Mouse (Mus musculus): ENCODE data around the gene Crk. TPM values are rescaled to one million over a fixed set of nuclear protein-coding genes. Genes with fewer than 3 reads are reported as not detected.

Crk gene
- total and polyA plus RNA-seq, 2 experiments = 47.7 to 50.5 TPM

- peak overlapping the region; percentile 68 for H3K9ac ChIP-seq (ENCODE audit: low read depth, low read length)
- H3K4me1 ChIP-seq (ENCODE audit: control insufficient read depth, insufficient read depth, low read length) = peaks cover 30% of the 10 kb centered on the region
- H3K27me3 ChIP-seq (ENCODE audit: control insufficient read depth, insufficient read depth, low read length) = no peaks in the 10 kb centered on the region
- peak overlapping the region; percentile 75 for H3K4me3 ChIP-seq (ENCODE audit: insufficient read depth, low read depth, low read length)
- H3K36me3 ChIP-seq (ENCODE audit: control insufficient read depth, insufficient read depth, low read length) = no peaks in the 10 kb centered on the region
- TF ChIP-seq CTCF (IDR thresholded peaks at IDR 0.05; ENCODE audit: low read depth, low read length) (no peak), POLR2A (IDR thresholded peaks at IDR 0.05; ENCODE audit: extremely low read depth, insufficient read depth, low read length) (no peak)
- peak; percentile 58 for DNase-seq (ENCODE audit: extremely low read depth, low read depth, low spot score)
- 3% methylated on average over 45 of the region's 45 CpGs for WGBS
- peak overlapping the region; percentile 63 for H3K27ac ChIP-seq (replicated peaks; ENCODE audit: insufficient read depth, low read depth, low read length)
- H3K79me2 ChIP-seq (ENCODE audit: control insufficient read depth, insufficient read depth, low read length) = peaks cover 9% of the 10 kb centered on the region
Measured at GRCm38 (mm10) chr11:75653781-75654470, 25.1 kb upstream of the Crk start.

DNA sequence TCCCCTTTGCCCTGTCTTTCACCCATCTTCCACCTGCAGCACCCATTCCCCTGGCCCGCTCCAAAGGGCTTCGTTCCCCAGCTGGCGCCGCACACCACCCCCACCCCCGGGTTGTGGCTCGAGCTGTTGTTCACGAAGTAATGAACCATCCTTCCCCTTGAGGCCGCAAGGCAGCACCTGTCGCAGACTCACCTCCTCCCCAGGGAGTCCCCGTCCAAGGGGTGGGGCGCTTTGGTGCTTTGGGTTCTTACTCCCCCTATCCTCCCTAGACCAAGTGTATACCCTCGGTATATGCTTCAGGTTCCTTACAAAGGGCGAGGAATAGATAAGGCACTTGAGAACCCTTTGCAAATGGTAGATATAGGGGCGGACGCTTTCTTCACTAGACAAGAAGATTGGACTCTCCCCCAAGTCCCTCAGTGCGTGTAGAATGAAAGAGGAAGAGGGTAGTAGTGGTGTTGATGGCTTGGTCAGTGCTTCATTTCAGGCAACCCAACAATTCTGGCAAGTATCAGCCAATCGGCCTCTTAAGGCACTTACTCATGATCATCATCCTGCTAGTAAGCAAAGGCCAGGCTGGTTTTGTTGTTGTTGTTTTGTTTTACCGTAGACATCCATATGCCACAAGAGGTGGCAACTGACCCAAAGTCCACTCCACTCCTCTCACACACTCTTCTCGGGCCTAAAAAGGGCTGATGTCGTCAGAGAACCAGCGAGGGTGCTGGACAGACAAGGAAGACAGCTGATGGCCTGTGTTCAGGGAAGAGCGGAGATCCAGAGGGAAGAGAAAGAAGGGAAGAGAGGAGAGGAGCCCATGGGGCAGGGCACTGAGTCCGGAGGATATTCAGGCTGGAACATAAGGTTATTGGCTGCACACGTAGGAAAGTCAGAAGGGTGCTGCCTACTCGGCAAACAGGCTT is 24.3 kb upstream of the Crk start:
- Histone ChIP-seq H3K36me3 (ENCODE audit: control insufficient read depth, insufficient read depth, low read length) (no peaks in the 10 kb centered on the region), H3K27ac (replicated peaks; ENCODE audit: insufficient read depth, low read depth, low read length) (peak overlapping the region; percentile 84), H3K4me1 (ENCODE audit: control insufficient read depth, insufficient read depth, low read length) (peaks cover 35% of the 10 kb centered on the region), H3K79me2 (ENCODE audit: control insufficient read depth, insufficient read depth, low read length) (peaks cover 9% of the 10 kb centered on the region), H3K27me3 (ENCODE audit: control insufficient read depth, insufficient read depth, low read length) (no peaks in the 10 kb centered on the region), H3K4me3 (ENCODE audit: insufficient read depth, low read depth, low read length) (peak overlapping the region; percentile 75; the same call in 1 of the 2 replicates), H3K9ac (ENCODE audit: low read depth, low read length) (peak overlapping the region; percentile 85; the same call in 1 of the 2 replicates)
- WGBS = 43% methylated on average over 25 of the region's 25 CpGs
- no peak for TF ChIP-seq POLR2A (IDR thresholded peaks at IDR 0.05; ENCODE audit: extremely low read depth, insufficient read depth, low read length)
- TF ChIP-seq CTCF (IDR thresholded peaks at IDR 0.05; ENCODE audit: low read depth, low read length) = no peak
- no peak for DNase-seq (ENCODE audit: extremely low read depth, low read depth, low spot score)

- peaks cover 43% of the 10 kb centered on the region for H3K4me1 ChIP-seq (ENCODE audit: control insufficient read depth, insufficient read depth, low read length)
- peak; percentile 52 for DNase-seq (ENCODE audit: extremely low read depth, low read depth, low spot score)
- H3K79me2 ChIP-seq (ENCODE audit: control insufficient read depth, insufficient read depth, low read length) = peaks cover 9% of the 10 kb centered on the region
- TF ChIP-seq POLR2A (IDR thresholded peaks at IDR 0.05; ENCODE audit: extremely low read depth, insufficient read depth, low read length) (0 out of 2 replicates have a peak, but pooled peaks have one; percentile 29), CTCF (IDR thresholded peaks at IDR 0.05; ENCODE audit: low read depth, low read length) (no peak)
- H3K27ac ChIP-seq (replicated peaks; ENCODE audit: insufficient read depth, low read depth, low read length) = peak overlapping the region; percentile 84
- 2% methylated on average over 78 of the region's 78 CpGs for WGBS
- H3K4me3 ChIP-seq (ENCODE audit: insufficient read depth, low read depth, low read length) = peak overlapping the region; percentile 89
- H3K36me3 ChIP-seq (ENCODE audit: control insufficient read depth, insufficient read depth, low read length) = no peaks in the 10 kb centered on the region
- peak overlapping the region; percentile 85 for H3K9ac ChIP-seq (ENCODE audit: low read depth, low read length)
- no peaks in the 10 kb centered on the region for H3K27me3 ChIP-seq (ENCODE audit: control insufficient read depth, insufficient read depth, low read length)
Measured at GRCm38 (mm10) chr11:75655621-75656545, 23.2 kb upstream of the Crk start.

DNA sequence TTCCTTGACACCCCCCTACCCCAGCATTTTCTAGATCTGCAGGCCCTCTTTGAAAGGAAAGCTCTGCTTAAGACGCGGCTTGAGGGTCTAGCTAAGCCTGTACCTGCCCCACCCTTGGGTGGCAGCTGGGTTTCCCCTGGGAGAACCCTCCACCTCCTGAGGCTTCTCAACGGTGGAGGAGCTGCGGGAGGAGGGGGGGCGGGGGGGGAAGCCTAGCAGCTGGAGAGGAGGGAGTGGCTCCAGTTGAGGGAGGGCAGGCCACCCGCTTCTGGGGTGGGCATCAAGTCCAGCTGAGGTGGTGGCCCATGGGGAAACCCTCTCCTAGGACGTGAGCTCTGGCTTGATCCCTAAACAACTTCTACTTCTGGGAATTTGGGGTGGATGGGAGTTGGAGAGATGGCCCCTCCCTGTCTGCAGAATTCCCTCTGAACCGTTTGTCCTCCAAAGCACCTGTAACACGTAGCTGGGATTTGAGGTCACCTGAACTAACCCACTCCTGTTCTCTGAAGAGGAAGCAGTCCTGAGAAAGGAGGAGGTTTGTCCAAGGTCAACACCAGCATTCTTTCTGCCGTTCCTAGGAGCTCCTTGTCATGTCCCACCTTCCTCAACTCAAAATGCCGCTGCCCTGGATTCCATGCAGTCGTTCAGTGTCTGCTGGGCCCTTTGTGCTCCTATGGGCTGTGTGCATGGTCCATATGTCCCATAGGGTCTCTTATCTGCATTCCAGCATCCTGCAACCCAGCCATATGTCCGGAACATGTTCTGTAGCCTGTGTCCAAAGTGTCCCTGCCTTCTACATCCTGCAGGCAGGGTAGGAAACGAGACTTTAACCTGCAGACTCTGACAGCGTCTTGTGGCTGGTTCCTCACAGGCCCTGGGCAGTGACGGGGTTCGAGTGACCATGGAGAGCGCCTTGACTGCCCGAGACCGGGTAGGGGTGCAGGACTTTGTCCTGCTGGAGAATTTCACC is 22.2 kb upstream of the Crk start:
- TF ChIP-seq CTCF (IDR thresholded peaks at IDR 0.05; ENCODE audit: low read depth, low read length) (no peak), POLR2A (IDR thresholded peaks at IDR 0.05; ENCODE audit: extremely low read depth, insufficient read depth, low read length) (no peak)
- Histone ChIP-seq H3K36me3 (ENCODE audit: control insufficient read depth, insufficient read depth, low read length) (no peaks in the 10 kb centered on the region), H3K27me3 (ENCODE audit: control insufficient read depth, insufficient read depth, low read length) (no peaks in the 10 kb centered on the region), H3K4me1 (ENCODE audit: control insufficient read depth, insufficient read depth, low read length) (peaks cover 48% of the 10 kb centered on the region), H3K4me3 (ENCODE audit: insufficient read depth, low read depth, low read length) (peak overlapping the region; percentile 89), H3K9ac (ENCODE audit: low read depth, low read length) (peak overlapping the region; percentile 85), H3K79me2 (ENCODE audit: control insufficient read depth, insufficient read depth, low read length) (peaks cover 9% of the 10 kb centered on the region), H3K27ac (replicated peaks; ENCODE audit: insufficient read depth, low read depth, low read length) (peak overlapping the region; percentile 84; the same call in 1 of the 2 replicates)
- WGBS = 64% methylated on average over 20 of the region's 20 CpGs
- DNase-seq (ENCODE audit: extremely low read depth, low read depth, low spot score) = no peak
